Mouse (Mus musculus) embryonic facial prominence, embryonic 15.5 days (tissue): Measurements from ENCODE around the gene Gm13420. TPM values are rescaled to one million over a fixed set of nuclear protein-coding genes. Genes with fewer than 3 reads are reported as not detected.
"Not testable (repeated sequence)": the region's sequence is repeated elsewhere in the genome, so short reads cannot be mapped to it uniquely, and the experiment has no call there.

ENCODE experiments used
- ATAC-seq: fragments of 200-750 bp; cut with Nextera tagmentation; 2 replicates; pipeline ENCODE4 v1.8.0; 2017; ENCODE audit warnings: low read depth, moderate TSS enrichment; ENCODE audit not compliant: insufficient number of reproducible peaks, low FRiP score, low TSS enrichment
- H3K27ac ChIP-seq: fragments of 300-500 bp; sonication (generic); replicated peaks from 2 replicates; pipeline ENCODE4 v1.5.1; 2015; ENCODE audit warnings: mild to moderate bottlenecking, inconsistent platforms
- H3K27me3 ChIP-seq: fragments of 300-500 bp; sonication (generic); 2 replicates; pipeline ENCODE4 v1.6.1; 2015; ENCODE audit warnings: inconsistent platforms
- H3K36me3 ChIP-seq: fragments of 300-500 bp; sonication (generic); 2 replicates; pipeline ENCODE4 v1.6.1; 2015; ENCODE audit warnings: mild to moderate bottlenecking, inconsistent platforms
- H3K4me1 ChIP-seq: fragments of 300-500 bp; sonication (generic); 2 replicates; pipeline ENCODE4 v1.6.1; 2015; ENCODE audit warnings: inconsistent platforms
- H3K4me2 ChIP-seq: fragments of 300-500 bp; sonication (generic); replicated peaks from 2 replicates; pipeline ENCODE4 v1.6.1; 2015; ENCODE audit warnings: mild to moderate bottlenecking, inconsistent platforms
- H3K4me3 ChIP-seq: fragments of 300-500 bp; sonication (generic); replicated peaks from 2 replicates; pipeline ENCODE4 v1.5.1; 2015; ENCODE audit warnings: mild to moderate bottlenecking, inconsistent platforms
- H3K9ac ChIP-seq: fragments of 300-500 bp; sonication (generic); 2 replicates; pipeline ENCODE4 v1.6.1; 2015; ENCODE audit warnings: inconsistent platforms
- H3K9me3 ChIP-seq: fragments of 300-500 bp; sonication (generic); replicated peaks from 2 replicates; pipeline ENCODE4 v1.6.1; 2016; ENCODE audit warnings: inconsistent platforms
- WGBS: fragments of 180-500 bp; shearing (Covaris S2); methylation state at CpG from one replicate; pipeline ENCODE4 v1.1.7; 2015; 5-methylcytosine and 5-hydroxymethylcytosine counted together
- polyA plus RNA-seq: library from polyadenylated mRNA; unstranded; fragments of >200 nt; fragmentation: Nextera tagmentation; extraction: Ambion mirVana; gene quantifications from 2 replicates; pipeline ENCODE4 v1.2.1, GENCODE M21; 2015

Gene Gm13420
- polyA plus RNA-seq, 1 experiment from 2014 or later, result not detected

GRCm38 (mm10) chr2:29714127-29714526 lies 37.4 kb downstream of the Gm13420 start:
- Histone ChIP-seq H3K4me1 (peaks cover 24% of the 10 kb centered on the region), H3K27me3 (no peaks in the 10 kb centered on the region), H3K27ac (no peak overlapping the region), H3K36me3 (peaks cover 35% of the 10 kb centered on the region), H3K4me3 (no peak overlapping the region), H3K4me2 (no peak overlapping the region), H3K9ac (no peak overlapping the region), H3K9me3 (no peaks in the 10 kb centered on the region)
- no peak for ATAC-seq
- WGBS, result 87% methylated on average over 5 of the region's 5 CpGs

DNA sequence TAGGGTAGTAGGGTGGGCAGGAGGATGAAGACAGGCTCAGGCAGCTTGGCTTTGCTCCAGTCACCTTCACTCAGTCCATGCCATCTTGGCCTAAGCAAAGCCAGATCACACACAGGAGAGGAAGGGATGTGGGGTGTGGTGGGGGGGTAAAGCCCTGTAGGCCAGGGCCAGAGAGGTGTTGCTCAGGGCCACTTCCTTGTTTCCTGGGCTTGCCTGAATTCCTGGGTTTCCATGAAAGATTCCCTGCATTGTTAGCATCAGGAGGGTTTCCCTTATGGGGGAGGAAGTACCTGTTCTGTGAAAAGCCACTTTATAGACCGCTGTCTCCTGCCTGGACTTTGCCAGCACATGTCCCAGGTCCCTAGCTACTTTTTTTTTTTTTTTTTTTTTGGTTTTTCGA lies 38.0 kb downstream of the Gm13420 start:
- Histone ChIP-seq H3K27ac (no peak overlapping the region), H3K9ac (no peak overlapping the region), H3K4me1 (peaks cover 24% of the 10 kb centered on the region), H3K4me3 (no peak overlapping the region), H3K4me2 (no peak overlapping the region), H3K27me3 (no peaks in the 10 kb centered on the region), H3K9me3 (no peaks in the 10 kb centered on the region), H3K36me3 (peaks cover 38% of the 10 kb centered on the region)
- ATAC-seq, result no peak
- WGBS, result 84% methylated on average over 1 of the region's 2 CpGs

DNA sequence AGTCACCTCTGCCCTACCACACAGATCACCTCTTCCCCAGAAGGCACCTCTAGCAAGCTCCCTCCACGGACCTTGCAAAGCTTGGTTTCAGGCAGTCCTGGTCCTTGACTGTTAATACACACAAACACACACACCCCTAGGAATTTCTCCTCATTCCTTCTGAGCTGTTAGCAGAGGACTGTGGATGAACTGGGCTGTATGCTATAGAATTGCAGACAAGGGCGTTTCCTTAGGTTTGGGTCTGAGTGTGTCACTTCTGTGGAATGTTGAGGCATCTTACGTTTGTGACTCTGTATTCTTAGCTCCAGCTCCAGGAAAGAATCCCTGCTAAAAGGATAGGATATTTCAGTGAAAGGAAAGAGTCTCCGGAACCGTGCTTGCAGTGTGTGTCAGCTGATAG lies 39.6 kb downstream of the Gm13420 start:
- Histone ChIP-seq H3K9ac (no peak overlapping the region), H3K4me1 (peaks cover 18% of the 10 kb centered on the region), H3K9me3 (no peaks in the 10 kb centered on the region), H3K4me2 (no peak overlapping the region), H3K27ac (no peak overlapping the region), H3K4me3 (no peak overlapping the region), H3K36me3 (peaks cover 48% of the 10 kb centered on the region), H3K27me3 (no peaks in the 10 kb centered on the region)
- no peak for ATAC-seq
- WGBS, result 80% methylated on average over 5 of the region's 5 CpGs

- Histone ChIP-seq H3K27ac (no peak overlapping the region), H3K9ac (no peak overlapping the region), H3K9me3 (no peaks in the 10 kb centered on the region), H3K4me3 (no peak overlapping the region), H3K4me1 (peaks cover 10% of the 10 kb centered on the region), H3K27me3 (no peaks in the 10 kb centered on the region), H3K4me2 (no peak overlapping the region), H3K36me3 (peaks cover 56% of the 10 kb centered on the region)
- 59% methylated on average over 3 of the region's 3 CpGs for WGBS
- no peak for ATAC-seq
These were observed 40.4 kb downstream of the Gm13420 start for GRCm38 (mm10) chr2:29711038-29711437.

- H3K4me1 ChIP-seq, H3K9ac ChIP-seq, H3K9me3 ChIP-seq, H3K27me3 ChIP-seq, H3K4me2 ChIP-seq, ATAC-seq, H3K4me3 ChIP-seq, H3K27ac ChIP-seq: not testable (repeated sequence)
- WGBS, result 91% methylated on average over 4 of the region's 4 CpGs
- H3K36me3 ChIP-seq, result peaks cover 69% of the 10 kb centered on the region
These were observed 43.3 kb downstream of the Gm13420 start for GRCm38 (mm10) chr2:29708209-29708608.

- no peak overlapping the region for H3K9ac ChIP-seq
- H3K4me1 ChIP-seq, result no peaks in the 10 kb centered on the region; the same call in 1 of the 2 replicates
- no peak overlapping the region for H3K27ac ChIP-seq
- peaks cover 74% of the 10 kb centered on the region for H3K36me3 ChIP-seq
- no peak overlapping the region for H3K4me3 ChIP-seq
- no peak for ATAC-seq
- H3K27me3 ChIP-seq, result no peaks in the 10 kb centered on the region
- WGBS, result 89% methylated on average over 4 of the region's 4 CpGs
- no peak overlapping the region for H3K4me2 ChIP-seq
- H3K9me3 ChIP-seq, result no peaks in the 10 kb centered on the region
These were observed 43.8 kb downstream of the Gm13420 start for GRCm38 (mm10) chr2:29707731-29708130.

GRCm38 (mm10) chr2:29706726-29707620 lies 44.5 kb downstream of the Gm13420 start:
- 93% methylated on average over 18 of the region's 18 CpGs for WGBS
- no peak overlapping the region for H3K4me2 ChIP-seq
- H3K27ac ChIP-seq, result no peak overlapping the region
- H3K27me3 ChIP-seq, result no peaks in the 10 kb centered on the region
- H3K4me3 ChIP-seq, result no peak overlapping the region
- no peak overlapping the region for H3K9ac ChIP-seq
- peaks cover 78% of the 10 kb centered on the region for H3K36me3 ChIP-seq
- no peak for ATAC-seq
- H3K9me3 ChIP-seq, result no peaks in the 10 kb centered on the region
- H3K4me1 ChIP-seq, result no peaks in the 10 kb centered on the region; the same call in 1 of the 2 replicates

- no peak overlapping the region for H3K4me3 ChIP-seq
- peaks cover 79% of the 10 kb centered on the region for H3K36me3 ChIP-seq
- H3K27ac ChIP-seq, result no peak overlapping the region
- WGBS, result 55% methylated on average over 3 of the region's 3 CpGs
- no peak overlapping the region for H3K9ac ChIP-seq
- H3K4me1 ChIP-seq, result no peaks in the 10 kb centered on the region
- H3K27me3 ChIP-seq, result no peaks in the 10 kb centered on the region
- no peak overlapping the region for H3K4me2 ChIP-seq
- ATAC-seq, result no peak
- H3K9me3 ChIP-seq, result no peaks in the 10 kb centered on the region
These were observed 46.0 kb downstream of the Gm13420 start for GRCm38 (mm10) chr2:29705493-29705892.

DNA sequence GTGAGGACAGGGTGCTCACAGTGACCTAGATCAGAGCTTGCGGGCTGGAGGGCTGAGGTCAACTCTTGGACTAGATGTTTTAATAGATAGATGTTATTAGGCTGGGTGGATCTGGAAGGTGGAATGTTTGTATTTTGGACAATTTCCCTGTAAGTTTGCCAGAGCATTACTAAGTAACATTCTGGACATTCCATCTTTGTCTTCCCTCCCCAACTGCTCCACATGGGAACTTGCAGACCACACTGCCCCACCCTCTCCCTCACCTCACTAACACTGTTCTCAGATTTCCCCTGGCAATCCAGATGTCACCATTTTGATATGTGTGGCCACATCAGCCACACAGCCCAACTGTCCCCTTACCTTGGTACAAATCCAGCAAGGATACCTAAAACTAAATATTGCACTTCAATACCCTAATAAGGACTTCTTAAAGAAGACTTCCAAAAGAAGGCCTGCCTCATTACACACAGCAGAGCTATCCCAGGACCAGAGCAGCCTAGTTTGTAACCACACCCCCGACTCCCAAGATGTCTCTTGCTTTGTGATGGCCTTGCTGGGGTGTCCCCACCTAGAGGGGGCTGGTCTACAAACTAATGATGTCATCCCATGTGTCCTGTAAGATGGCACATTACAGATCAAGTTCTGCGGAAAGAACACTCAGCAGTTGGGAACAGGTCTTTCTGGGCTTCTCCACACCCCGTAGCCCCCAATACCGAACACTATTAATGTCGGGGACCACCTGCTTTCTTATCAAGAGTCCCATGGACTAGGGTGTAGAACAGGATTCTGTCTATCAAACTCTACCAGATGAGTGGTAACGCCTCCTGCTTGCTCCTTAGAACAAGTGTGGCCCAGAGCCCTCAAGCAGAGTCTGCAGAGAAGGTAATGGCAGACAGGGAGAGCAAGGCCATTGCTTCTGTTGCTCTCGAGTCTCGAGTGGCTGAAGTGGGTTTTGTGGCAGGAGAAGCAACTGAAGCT lies 48.1 kb downstream of the Gm13420 start:
- ATAC-seq, result no peak
- no peaks in the 10 kb centered on the region for H3K9me3 ChIP-seq

DNA sequence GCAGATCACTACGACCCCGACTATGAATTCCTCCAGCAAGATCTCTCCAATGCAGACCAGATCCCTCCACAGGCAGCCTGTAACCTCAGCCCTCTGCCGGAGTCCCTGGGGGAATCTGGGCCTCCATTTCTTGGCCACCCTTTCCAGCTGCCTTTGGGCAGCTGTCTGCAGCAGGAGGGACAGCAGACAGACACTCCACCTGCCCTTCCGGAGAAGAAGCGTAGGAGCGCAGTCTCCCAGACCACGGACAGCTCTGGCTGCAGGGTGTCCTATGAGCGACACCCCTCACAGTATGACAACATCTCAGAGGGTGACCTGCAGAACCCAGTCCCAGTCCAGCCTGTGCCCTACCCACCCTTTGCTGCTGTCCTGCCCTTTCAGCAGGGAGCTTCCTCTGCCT lies 49.3 kb downstream of the Gm13420 start:
- Histone ChIP-seq H3K9me3 (no peaks in the 10 kb centered on the region), H3K27ac (no peak overlapping the region), H3K4me3 (no peak overlapping the region), H3K4me2 (no peak overlapping the region), H3K4me1 (no peaks in the 10 kb centered on the region), H3K9ac (no peak overlapping the region), H3K27me3 (no peaks in the 10 kb centered on the region), H3K36me3 (peaks cover 87% of the 10 kb centered on the region)
- no peak for ATAC-seq
- 90% methylated on average over 8 of the region's 8 CpGs for WGBS

More for the DNA sequence above, 48.1 kb downstream of the Gm13420 start:
- Histone ChIP-seq H3K9ac (no peak overlapping the region), H3K4me3 (no peak overlapping the region), H3K36me3 (peaks cover 91% of the 10 kb centered on the region), H3K27ac (no peak overlapping the region), H3K4me2 (no peak overlapping the region), H3K4me1 (no peaks in the 10 kb centered on the region), H3K27me3 (no peaks in the 10 kb centered on the region)
- 90% methylated on average over 9 of the region's 9 CpGs for WGBS

DNA sequence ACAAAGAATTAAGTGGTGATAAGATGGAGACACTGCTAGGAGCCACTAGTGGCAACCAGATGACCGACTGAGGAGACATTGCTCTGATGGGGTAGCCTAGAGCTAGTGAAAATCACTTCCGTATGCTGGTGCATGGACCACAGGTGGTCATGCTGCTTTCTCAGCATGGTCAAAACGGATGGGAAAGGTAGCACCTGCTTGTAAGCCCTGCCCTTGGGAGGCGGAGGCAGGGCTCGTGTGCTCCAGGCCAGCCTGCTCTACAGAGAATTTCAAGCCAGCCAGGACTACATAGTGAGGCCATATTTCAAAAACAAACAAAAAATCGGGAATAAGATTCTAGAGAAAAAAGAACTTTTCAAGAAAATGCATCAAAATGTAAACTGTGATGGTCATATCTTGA lies 50.1 kb downstream of the Gm13420 start:
- Histone ChIP-seq H3K9ac (no peak overlapping the region), H3K4me2 (no peak overlapping the region), H3K4me3 (no peak overlapping the region), H3K4me1 (no peaks in the 10 kb centered on the region), H3K9me3 (no peaks in the 10 kb centered on the region), H3K36me3 (peaks cover 79% of the 10 kb centered on the region), H3K27me3 (no peaks in the 10 kb centered on the region), H3K27ac (no peak overlapping the region)
- no peak for ATAC-seq
- WGBS, result 83% methylated on average over 6 of the region's 6 CpGs
